Mouse (Mus musculus): Measurements from ENCODE around the gene Zbtb11.
"Not testable (repeated sequence)": the region's sequence is repeated elsewhere in the genome, so short reads cannot be mapped to it uniquely, and the experiment has no call there.

Zbtb11 gene

GRCm38 (mm10) chr16:56048038-56048437 lies 74.4 kb downstream of the Zbtb11 start, which contains the start of gene Senp7:
Gene Senp7, plus strand, starts transcription at chr16:56048338.
- DNase-seq, result not testable (repeated sequence)

- DNase-seq, result no peak
Observed at GRCm38 (mm10) chr16:56055911-56056310, 82.2 kb downstream of the Zbtb11 start.

GRCm38 (mm10) chr16:56056944-56057590 lies 83.4 kb downstream of the Zbtb11 start:
- DNase-seq, result no peak

- no peak for DNase-seq
Observed at GRCm38 (mm10) chr16:56058151-56058550, 84.5 kb downstream of the Zbtb11 start.
